Mouse (Mus musculus) megakaryocyte, embryonic 14.5 days (primary cell): ENCODE data around the gene Chn1.

Experiments
- FLI1 ChIP-seq: IDR thresholded peaks from 2 replicates; pipeline ENCODE4 v1.6.1; 2012; ENCODE audit warnings: low read length, inconsistent platforms, mixed read lengths
- GATA1 ChIP-seq: IDR thresholded peaks from 3 replicates; pipeline ENCODE4 v1.6.1; 2012; ENCODE audit warnings: mixed read lengths, low read length, inconsistent platforms, borderline replicate concordance

DNA sequence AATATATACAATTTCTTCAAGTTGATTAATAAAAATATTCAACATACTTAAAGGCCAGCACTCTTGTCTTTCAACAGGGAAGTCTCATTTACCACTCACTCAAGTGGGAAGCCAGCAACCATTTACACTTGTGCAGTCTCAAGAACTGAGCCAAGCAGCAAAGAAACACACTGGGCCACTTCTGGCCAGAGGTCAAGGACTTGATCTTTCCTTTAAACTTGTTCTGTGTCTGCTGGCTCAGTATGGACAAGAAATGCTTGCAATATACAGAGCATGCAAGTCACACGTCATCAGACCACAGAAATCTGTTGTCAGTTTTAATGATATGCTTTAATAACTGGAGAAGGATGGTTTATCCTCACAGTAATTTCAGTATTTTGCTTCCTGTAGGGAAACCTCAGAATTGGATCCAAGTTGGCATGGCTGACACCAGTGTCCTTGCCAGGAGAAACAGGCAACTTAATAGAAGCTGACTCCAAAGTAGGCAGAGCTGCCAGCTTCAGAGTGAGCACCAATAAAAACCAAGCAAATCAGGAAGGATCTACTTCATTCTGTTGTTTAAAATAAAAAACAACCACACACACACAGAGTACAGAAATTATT lies 94.6 kb downstream of the Chn1 start:
- TF ChIP-seq GATA1: no peak
- TF ChIP-seq FLI1: no peak
